Mouse (Mus musculus) heart, adult 2 months (tissue): ENCODE data around the gene Tmem245.

Experiments
- CTCF ChIP-seq: fragments of 200-600 bp; IDR thresholded peaks from 2 replicates; pipeline ENCODE4 v1.8.1; 2022; ENCODE audit warnings: antibody characterized with exemption, mild to moderate bottlenecking, moderate library complexity
- EP300 ChIP-seq: fragments of 200-500 bp; IDR thresholded peaks from 2 replicates; pipeline ENCODE4 v1.6.1; 2011; ENCODE audit warnings: low read depth, low read length, control low read depth; ENCODE audit not compliant: insufficient read depth

DNA sequence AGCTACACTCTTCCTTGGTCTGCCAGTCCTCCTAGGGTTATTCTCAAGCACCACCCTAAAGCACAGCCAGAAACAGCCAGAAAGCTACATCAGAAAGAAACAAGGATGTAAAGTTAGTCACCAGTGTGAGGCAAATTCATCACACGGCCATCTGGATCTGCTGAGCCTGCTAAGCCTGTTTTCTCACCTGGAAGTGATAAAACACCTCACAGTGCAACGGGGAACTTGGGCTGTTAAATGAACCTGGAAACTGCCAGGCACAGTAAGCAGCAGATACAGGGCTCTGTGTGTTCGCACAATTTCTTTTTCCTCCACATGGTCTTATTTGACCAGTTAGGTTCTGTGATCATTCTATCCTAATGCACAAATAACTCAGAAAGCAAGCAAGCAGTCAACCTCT lies 37.7 kb downstream of the Tmem245 start:
- no peak for TF ChIP-seq EP300
- TF ChIP-seq CTCF: no peak
